Mouse (Mus musculus): ENCODE measurements at regions not wholly inside any gene's neighbourhood (a gene's known extent, or its start where the extent isn't known, plus 50 kb on each side); places are given as distances from the start of the nearest gene placed in this dataset.

DNA sequence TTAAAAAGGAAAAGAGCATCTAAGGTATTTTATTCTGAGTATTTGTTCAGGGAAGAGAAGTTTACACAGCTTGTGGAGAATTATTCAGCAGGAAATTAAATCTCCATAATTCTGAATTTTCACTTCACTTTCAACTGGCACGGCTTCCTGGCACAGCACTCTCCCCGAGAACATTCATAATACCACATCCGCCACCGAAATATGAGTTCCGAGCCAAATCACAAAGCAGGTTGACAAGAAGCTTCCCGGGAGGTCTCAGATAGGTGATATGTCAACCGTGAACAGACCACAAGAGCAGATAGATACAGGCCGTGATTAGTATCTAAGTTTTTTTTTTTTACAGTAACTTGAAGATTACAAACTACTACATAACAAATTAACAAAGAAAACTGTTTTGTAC lies 473.9 kb downstream of the Synb start:
- intact Hi-C loops (cut with DNase I) = no loop called here
- DNase-seq (ENCODE audit: extremely low spot score in 1 of 2, low spot score in 2 of 2) = peak in 1 of 2 experiments; percentile 9

DNA sequence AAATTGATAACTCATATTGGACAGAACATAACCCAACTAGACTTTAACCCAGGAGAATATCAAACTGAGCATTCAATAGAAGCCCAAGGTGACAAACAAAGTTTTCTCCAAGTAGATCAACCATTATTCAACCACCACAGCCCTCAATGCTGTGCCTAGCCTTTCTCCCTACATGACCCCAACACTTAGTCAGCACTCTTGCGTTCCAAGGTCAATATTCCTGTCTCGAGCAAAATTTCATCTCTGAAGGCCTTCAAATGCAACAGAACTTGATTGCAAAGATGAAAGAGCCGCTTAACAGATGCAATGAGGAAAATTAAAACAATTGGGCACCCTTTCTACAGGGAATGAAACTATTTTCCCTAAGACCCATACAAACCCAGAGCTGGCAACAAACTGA lies 485.1 kb downstream of the Synb start:
- intact Hi-C loops (cut with DNase I) = no loop called here
- no peak for DNase-seq (ENCODE audit: extremely low spot score in 1 of 2, low spot score in 2 of 2)

DNA sequence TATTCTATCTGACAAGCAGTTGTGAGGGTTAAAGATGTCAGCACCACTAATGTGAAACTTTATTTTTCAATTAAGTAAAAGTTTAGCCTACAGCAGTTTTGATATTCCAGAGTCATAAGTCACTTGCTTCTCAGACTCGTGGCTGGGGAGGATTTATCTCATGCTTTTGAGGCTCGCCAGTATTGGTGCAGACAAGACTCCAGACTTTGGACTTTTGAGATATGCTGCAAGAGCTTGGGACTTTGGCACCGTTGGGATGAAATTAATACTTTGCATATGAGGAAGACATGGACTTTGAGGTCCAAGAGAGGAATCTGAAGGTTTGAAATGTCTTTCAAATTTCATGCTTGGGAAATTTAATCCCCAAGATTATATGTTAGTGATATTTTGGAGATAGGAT lies 486.2 kb downstream of the Synb start:
- intact Hi-C loops (cut with DNase I) = no loop called here

DNA sequence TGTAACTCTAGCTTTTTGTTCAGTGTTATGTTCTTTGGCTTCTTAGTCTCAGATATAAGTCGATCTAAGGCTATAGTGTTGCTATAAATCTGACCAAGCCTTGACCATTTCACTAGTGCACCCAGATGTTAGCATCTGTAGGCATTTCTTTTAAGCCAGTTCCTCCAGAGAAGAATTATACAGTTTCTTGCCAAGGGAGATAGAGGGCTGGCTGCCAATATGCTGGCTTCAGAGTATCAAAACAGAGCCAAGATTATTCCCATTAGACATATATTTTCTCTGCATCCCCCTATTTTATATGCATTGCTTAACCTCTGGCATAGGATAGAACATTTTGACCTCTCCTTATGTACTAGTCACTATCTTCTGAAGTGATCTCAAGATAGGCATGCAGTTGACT lies 487.5 kb downstream of the Synb start:
- DNase-seq (ENCODE audit: extremely low spot score in 1 of 2, low spot score in 2 of 2) = no peak
- intact Hi-C loops (cut with DNase I) = no loop called here

More for the DNA sequence above, 486.2 kb downstream of the Synb start:
- DNase-seq (ENCODE audit: extremely low spot score in 1 of 2, low spot score in 2 of 2) = no peak

DNA sequence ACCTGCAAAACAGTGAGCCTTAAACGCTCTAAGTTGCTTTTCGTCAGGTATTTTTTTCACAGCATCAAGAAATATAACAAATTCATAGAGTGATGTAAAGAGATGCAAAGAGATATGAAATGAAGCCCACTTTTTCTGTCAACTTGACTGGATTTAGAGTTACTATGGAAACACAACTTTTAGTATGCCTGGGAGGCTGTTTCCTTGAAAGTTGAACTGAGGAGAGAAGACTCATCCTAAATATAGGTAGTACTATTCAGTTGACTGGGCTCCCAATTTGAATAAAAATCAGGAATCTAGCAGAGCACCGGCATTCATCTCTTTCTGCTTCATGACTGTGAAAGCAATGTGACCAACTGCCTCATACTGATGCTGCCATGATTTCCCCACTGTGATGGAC lies 509.7 kb downstream of the Synb start:
- DNase-seq (ENCODE audit: extremely low spot score in 1 of 2, low spot score in 2 of 2) = peak in 1 of 2 experiments; percentile 25

DNA sequence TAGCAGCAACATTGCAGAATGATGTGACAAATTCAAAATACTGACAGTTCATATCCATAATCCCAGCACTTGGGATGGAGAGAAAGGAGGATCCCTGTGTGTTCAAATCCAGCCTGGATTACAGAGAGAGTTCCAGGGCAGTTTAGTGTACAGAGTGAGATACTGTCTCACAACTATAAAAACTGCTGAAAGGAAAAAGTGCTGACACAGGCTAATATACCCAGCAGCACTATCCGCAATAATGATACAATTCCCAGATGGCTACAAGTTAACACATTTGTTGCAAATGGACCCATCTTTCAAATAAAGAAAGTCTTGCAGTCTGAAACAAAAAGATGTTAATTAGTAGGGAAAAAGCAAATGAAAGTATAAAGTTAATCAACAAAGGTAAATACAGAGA lies 510.9 kb downstream of the Synb start:
- no peak for DNase-seq (ENCODE audit: extremely low spot score in 1 of 2, low spot score in 2 of 2)
- intact Hi-C loops (cut with DNase I) = no loop called here

More for the DNA sequence above, 509.7 kb downstream of the Synb start:
- intact Hi-C loops (cut with DNase I) = no loop called here

DNA sequence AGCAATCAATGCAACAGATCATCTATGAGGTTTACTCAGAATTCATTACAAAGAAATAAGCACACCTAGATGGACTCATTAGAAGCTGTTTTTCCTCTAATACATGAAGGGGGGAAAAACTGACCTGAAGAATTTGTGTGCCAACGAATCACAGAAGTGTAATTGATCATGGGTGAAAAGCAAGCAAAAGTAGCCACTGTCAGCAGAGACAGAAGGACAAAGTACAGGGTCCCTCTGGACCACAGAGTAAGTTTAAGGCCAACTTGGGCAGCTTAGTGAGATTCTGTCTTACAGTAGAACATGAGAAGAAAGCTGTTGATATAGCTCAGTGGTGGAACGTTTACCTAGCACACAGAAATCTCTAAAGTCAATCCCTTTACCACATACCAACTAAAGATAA lies 523.7 kb downstream of the Synb start:
- intact Hi-C loops (cut with DNase I) = no loop called here

DNA sequence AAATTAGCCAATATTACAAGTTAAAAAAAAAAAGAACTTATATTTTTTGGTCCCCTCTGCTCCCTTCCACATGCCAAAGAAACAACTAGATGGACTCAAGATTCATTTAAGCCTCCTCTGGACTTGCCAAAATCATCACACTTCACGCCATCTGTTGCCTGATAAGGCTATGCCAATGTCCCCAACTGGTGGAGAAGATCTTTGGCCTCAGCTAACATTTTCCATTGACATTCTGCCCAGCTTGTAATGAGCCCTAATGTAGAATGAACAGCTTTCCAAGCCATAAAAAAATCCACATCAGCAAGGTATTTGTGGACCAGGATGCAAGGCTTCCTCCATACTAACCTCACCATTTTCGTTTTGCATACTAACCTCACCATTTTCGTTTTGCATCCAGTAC lies 531.2 kb downstream of the Synb start:
- no peak for DNase-seq (ENCODE audit: extremely low spot score in 1 of 2, low spot score in 2 of 2)
- intact Hi-C loops (cut with DNase I) = no loop called here

More for the DNA sequence above, 523.7 kb downstream of the Synb start:
- no peak for DNase-seq (ENCODE audit: extremely low spot score in 1 of 2, low spot score in 2 of 2)

DNA sequence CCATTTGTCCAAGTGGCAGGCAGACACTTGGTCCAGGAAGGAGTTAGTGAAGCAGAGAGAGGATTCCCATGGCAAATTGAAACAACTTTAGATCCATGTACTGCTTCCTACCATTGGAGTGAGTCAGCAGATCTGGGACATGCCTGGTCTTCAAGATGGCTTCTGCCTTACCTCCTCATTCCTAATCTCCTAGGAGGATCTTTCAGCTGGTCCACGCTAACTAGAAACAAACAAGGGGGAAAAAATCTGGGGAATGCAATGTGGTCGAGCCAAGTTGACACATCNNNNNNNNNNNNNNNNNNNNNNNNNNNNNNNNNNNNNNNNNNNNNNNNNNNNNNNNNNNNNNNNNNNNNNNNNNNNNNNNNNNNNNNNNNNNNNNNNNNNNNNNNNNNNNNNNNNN lies 549.4 kb downstream of the Synb start:
- intact Hi-C loops (cut with DNase I) = loop anchor here (10.0 kb wide), 1 partner anchor 190 kb away; no protein-coding TSS in a partner anchor
- no peak for DNase-seq (ENCODE audit: extremely low spot score in 1 of 2, low spot score in 2 of 2)

DNA sequence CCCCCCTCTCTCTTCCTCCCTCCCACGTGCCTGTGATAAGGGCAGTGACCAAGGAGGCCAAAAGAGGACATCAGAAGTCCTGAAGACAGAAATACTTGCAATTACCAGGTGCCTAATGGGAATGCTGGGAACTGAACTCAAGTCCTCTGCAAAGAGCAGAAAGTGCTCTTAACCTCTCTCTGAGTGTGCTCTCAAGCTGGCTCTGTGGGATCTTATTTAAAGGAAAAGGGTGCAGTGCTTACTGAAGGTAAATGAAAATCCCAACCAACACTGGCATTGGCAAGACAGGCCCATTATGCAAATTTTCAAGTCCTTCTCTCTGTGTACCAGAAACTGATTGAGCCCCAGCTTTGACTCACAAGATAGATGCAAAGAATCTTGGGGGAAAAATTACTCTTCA lies 555.6 kb downstream of the Synb start:
- intact Hi-C loops (cut with DNase I) = loop anchor here (5.0 to 10.0 kb wide), 2 partner anchors 226 to 404 kb away; no protein-coding TSS in a partner anchor
- no peak for DNase-seq (ENCODE audit: extremely low spot score in 1 of 2, low spot score in 2 of 2)

DNA sequence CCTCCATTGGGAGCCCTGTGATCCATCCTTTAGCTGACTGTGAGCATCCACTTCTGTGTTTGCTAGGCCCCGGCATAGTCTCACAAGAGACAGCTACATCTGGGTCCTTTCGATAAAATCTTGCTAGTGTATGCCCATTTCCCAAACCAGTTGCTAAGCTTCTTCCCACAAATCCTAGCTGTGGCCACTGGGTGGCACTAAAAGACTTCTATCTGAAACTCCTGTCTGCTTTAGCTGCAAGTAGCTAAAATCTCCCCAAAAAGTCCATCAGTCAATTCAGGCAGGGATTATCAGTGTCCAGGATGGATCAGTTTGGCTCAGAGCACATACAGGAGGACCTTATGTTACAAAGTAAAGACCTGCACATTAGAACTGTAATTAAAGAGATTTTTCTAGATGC lies 558.3 kb downstream of the Synb start:
- intact Hi-C loops (cut with DNase I) = loop anchor here (5.0 to 10.0 kb wide), 2 partner anchors 229 to 407 kb away; no protein-coding TSS in a partner anchor
- peak; percentile 77 to 83 for DNase-seq (ENCODE audit: extremely low spot score in 1 of 2, low spot score in 2 of 2)

DNA sequence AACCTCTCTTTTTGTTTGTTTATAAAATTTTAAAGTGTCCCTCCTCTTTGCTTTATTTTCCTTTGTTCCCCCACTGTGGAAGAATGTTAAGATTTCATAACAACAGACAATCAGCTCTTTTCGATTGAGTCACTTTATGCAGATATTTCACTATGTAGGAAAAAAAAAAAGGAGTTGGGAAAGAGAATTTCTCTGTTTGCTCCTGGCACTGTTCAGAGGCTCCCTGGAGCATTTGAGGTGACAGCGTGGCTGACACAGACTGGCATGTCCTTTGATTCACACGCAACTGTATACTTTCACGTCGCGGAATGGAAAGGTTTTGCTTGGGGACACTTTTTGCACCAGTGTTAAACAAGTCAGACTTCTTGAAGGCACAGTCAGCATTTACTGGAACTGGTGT lies 572.9 kb downstream of the Synb start:
- intact Hi-C loops (cut with DNase I) = no loop called here
- no peak for DNase-seq (ENCODE audit: extremely low spot score in 1 of 2, low spot score in 2 of 2)

DNA sequence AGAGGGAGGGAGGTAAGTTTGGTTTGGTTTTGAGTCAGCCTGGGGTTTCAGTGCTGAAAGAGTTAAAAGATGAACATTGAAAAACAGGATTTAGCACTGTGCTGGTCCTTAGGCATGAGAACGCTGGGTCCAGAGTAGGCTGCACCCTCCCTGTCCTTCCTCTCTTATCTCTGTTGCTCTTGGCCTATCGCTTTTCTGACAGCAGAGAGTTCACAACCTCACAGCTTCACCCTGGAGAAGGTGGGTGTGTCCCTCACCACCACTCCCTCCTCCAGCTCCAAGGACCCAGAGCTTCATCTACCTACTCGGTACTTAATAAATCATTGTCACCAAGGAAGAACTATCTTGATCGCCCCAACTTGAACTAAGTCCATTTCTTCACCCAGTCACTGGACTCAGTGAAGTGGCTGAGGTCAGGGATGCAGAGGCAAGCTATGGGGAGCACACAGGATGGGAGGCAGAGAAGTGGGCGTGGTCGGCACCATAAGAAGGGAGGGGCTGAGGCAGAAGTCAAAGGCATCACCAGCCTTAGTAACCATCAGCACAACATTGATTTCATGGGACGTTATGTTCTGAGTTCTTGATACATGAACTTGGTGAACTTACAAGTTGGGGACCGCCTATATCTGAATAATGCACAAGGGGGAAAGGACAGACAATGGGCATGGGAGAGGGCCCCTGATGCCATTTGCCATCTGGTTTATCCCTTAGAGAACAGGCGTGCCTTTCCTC lies 574.5 kb downstream of the Synb start:
- no peak for DNase-seq (ENCODE audit: extremely low spot score in 1 of 2, low spot score in 2 of 2)
- intact Hi-C loops (cut with DNase I) = no loop called here

DNA sequence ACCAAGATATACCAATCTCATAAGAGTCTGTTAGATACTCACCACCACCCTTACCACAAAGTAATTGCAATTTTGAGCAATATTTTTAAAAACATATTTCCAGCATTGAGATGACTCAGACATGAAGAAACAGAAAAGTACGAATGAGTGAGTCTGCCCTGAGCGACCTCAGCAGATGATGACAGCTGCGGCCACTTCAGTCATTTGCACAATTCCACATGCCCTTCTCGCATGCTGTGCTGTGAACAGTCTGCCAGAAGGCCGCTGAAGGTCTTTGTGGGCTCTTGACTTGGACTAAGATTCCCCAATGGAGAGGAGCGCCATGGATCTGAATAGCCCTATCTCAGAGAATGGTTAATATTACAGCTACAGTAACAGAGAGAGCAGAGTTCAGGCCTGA lies 575.3 kb downstream of the Synb start:
- intact Hi-C loops (cut with DNase I) = no loop called here
- DNase-seq (ENCODE audit: extremely low spot score in 1 of 2, low spot score in 2 of 2) = no peak

Data from left cerebral cortex, postnatal 10 days (tissue).